Mouse (Mus musculus) liver, adult 2 months (tissue): ENCODE results near the gene Scgn. TPM values are rescaled to one million over a fixed set of nuclear protein-coding genes. Genes with fewer than 3 reads are reported as not detected.

ENCODE experiments used
- DNase-seq: peaks from one replicate; pipeline ENCODE4 v3.0.0-alpha.2; 2011; ENCODE audit warnings: low read depth, low spot score; ENCODE audit errors: extremely low read depth
- H3K27ac ChIP-seq: fragments of 200-500 bp; replicated peaks from 2 replicates; pipeline ENCODE4 v1.5.1; 2012; ENCODE audit warnings: low read depth, mild to moderate bottlenecking, control low read depth, inconsistent platforms, low read length; ENCODE audit not compliant: insufficient read depth
- H3K27me3 ChIP-seq: fragments of 200-500 bp; 2 replicates; pipeline ENCODE4 v1.6.1; 2012; ENCODE audit warnings: mild to moderate bottlenecking, moderate library complexity, low read length, inconsistent platforms; ENCODE audit not compliant: control insufficient read depth, insufficient read depth
- H3K36me3 ChIP-seq: fragments of 200-500 bp; 2 replicates; pipeline ENCODE4 v1.6.1; 2012; ENCODE audit warnings: low read length, inconsistent platforms; ENCODE audit not compliant: control insufficient read depth, insufficient read depth
- H3K4me1 ChIP-seq: fragments of 200-500 bp; 2 replicates; pipeline ENCODE4 v1.6.1; 2011; ENCODE audit warnings: low read length; ENCODE audit not compliant: control insufficient read depth, insufficient read depth
- H3K4me3 ChIP-seq: fragments of 200-500 bp; 2 replicates; pipeline ENCODE4 v1.5.1; 2011; ENCODE audit warnings: low read depth, mild to moderate bottlenecking, control low read depth, low read length, moderate library complexity; ENCODE audit not compliant: insufficient read depth
- H3K79me2 ChIP-seq: fragments of 200-500 bp; 2 replicates; pipeline ENCODE4 v1.6.1; 2012; ENCODE audit warnings: inconsistent platforms, mild to moderate bottlenecking, low read length, moderate library complexity; ENCODE audit not compliant: control insufficient read depth, insufficient read depth
- H3K9ac ChIP-seq: fragments of 200-500 bp; 2 replicates; pipeline ENCODE4 v1.6.1; 2012; ENCODE audit warnings: low read depth, mild to moderate bottlenecking, control low read depth, inconsistent platforms, low read length
- CTCF ChIP-seq: fragments of 200-500 bp; IDR thresholded peaks from 2 replicates; pipeline ENCODE4 v1.5.1; 2011; ENCODE audit warnings: low read depth, low read length, control low read depth
- POLR2A ChIP-seq: fragments of 200-500 bp; IDR thresholded peaks from 2 replicates; pipeline ENCODE4 v1.6.1; 2011; ENCODE audit warnings: low read length, control low read depth; ENCODE audit not compliant: insufficient read depth; ENCODE audit errors: extremely low read depth
- WGBS: fragments of 180-500 bp; shearing (Covaris S2); methylation state at CpG from one replicate; pipeline ENCODE4 v1.1.7; 2018; 5-methylcytosine and 5-hydroxymethylcytosine counted together
- polyA plus RNA-seq: library from polyadenylated mRNA; depleted of rRNA; stranded (reverse); fragments of >200 nt; gene quantifications from 2 replicates; pipeline ENCODE4 v1.2.3, GENCODE M21; 2012
- total RNA-seq: library from RNA; depleted of rRNA; stranded (reverse); fragments of >200 nt; gene quantifications from 2 replicates; pipeline ENCODE4 v1.2.3, GENCODE M21; 2014

The Scgn gene
- total and polyA plus RNA-seq, 2 experiments, result not detected

DNA sequence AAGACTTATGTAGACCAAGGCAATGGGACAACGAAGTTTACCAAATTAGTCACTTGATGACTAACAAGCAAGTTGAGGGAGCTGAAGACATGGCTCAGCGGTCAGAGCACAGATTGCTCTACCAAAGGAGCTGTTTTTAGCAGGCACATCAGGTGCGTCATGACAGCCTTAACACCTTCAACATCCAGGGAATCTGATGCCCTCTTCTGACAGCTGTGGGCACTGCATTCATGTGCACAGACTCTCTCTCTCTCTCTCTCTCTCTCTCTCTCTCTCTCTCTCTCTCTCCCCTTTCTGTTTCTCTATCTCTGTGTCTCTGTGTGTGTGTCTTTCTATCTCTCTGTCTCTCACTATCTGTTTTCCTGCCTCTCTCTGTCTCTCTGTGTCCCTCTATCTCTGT, 40.1 kb downstream of the Scgn start:
- no peaks in the 10 kb centered on the region for H3K36me3 ChIP-seq
- peak; percentile 60 for DNase-seq
- no peak overlapping the region for H3K27ac ChIP-seq
- WGBS, result 42% methylated on average over 3 of the region's 3 CpGs
- TF ChIP-seq POLR2A (no peak), CTCF (peak; percentile 61)
- no peak overlapping the region for H3K9ac ChIP-seq
- peaks cover 2% of the 10 kb centered on the region; the same call in 1 of the 2 replicates for H3K27me3 ChIP-seq
- H3K79me2 ChIP-seq, result no peaks in the 10 kb centered on the region
- H3K4me1 ChIP-seq, result no peaks in the 10 kb centered on the region
- H3K4me3 ChIP-seq, result no peak overlapping the region

DNA sequence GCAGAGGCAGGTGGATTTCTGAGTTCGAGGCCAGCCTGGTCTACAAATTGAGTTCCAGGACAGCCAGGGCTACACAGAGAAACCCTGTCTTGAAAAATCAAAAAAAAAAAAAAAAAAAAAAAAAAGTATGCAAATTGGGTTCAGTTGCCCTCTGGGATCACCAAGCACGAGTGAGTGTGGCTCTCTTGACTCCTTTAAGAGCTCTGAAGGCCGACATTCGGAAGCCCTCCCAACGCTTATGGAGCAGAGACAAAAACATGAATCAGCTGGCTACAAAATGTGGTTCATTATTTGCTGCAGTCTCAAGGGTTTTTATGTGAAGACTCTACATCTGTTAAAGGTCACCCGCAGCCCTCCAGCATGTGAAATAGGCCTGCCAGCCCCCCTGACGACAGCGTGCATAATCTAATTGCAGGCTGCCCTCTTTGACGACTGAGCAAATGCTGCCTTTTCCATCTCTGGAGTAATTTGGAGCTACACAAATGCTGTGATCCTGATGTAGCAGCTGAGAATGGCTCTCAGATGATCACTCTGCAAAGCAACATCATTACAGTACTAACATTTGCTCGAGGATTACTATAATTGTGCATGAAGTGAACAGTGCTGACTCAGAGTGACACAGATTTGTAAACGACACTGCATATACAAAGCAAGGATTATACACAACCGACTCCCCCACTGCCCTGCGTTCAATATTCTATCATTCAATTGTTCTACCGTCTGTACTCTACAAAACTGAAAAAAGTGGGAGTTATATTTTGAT, 41.3 kb downstream of the Scgn start:
- TF ChIP-seq CTCF (no peak), POLR2A (no peak)
- no peak for DNase-seq
- Histone ChIP-seq H3K9ac (no peak overlapping the region), H3K27me3 (peaks cover 2% of the 10 kb centered on the region; the same call in 1 of the 2 replicates), H3K4me3 (no peak overlapping the region), H3K4me1 (no peaks in the 10 kb centered on the region), H3K27ac (no peak overlapping the region), H3K36me3 (no peaks in the 10 kb centered on the region), H3K79me2 (no peaks in the 10 kb centered on the region)
- 82% methylated on average over 14 of the region's 14 CpGs for WGBS

DNA sequence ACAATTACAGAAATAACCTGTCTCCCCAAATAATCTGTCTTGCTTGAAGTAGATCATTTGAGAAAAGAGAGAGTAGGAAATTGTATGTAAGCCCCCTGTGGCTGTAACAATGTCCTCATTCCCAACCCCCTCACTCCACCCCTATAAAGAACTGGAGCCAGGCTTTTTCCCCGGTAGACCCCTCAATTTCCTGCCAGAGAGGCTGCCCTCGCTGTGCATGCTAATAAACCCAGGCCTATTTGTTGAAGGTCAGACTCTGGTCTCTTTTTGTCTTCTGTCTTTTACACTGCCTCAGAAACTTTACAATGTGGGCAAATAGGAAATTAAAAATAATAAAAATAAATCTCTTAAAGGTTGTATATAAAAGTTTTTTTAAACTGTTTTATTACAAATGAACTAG, 44.8 kb downstream of the Scgn start:
- no peak overlapping the region for H3K27ac ChIP-seq
- no peak overlapping the region for H3K9ac ChIP-seq
- no peak for TF ChIP-seq POLR2A
- H3K4me3 ChIP-seq, result no peak overlapping the region
- no peaks in the 10 kb centered on the region for H3K79me2 ChIP-seq
- H3K4me1 ChIP-seq, result no peaks in the 10 kb centered on the region
- H3K36me3 ChIP-seq, result no peaks in the 10 kb centered on the region
- WGBS, result 88% methylated on average over 2 of the region's 2 CpGs
- no peak for DNase-seq
- peaks cover 2% of the 10 kb centered on the region; the same call in 1 of the 2 replicates for H3K27me3 ChIP-seq

DNA sequence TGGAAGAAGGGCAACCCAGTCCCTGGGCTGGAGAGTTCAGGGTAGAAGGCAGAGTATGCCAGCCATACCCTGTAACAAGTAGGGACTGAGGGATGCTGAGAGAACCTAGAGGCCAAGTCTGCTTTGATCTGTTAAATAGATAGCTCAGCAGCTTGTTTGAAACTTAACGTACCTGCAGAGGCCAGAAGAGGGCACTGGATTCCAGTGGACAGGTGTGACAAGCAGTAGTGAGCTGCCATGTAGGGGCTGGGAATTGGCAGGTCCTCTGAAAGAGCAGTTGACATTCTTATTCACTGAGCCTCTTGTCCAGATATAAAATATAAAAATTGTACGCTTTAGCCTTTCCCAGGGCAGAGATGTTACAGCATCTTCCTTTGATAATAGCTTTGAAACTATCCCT, 48.2 kb downstream of the Scgn start:
- WGBS, result 67% methylated on average over 2 of the region's 2 CpGs
- H3K4me1 ChIP-seq, result no peaks in the 10 kb centered on the region
- TF ChIP-seq POLR2A (no peak), CTCF (peak; percentile 32)

DNA sequence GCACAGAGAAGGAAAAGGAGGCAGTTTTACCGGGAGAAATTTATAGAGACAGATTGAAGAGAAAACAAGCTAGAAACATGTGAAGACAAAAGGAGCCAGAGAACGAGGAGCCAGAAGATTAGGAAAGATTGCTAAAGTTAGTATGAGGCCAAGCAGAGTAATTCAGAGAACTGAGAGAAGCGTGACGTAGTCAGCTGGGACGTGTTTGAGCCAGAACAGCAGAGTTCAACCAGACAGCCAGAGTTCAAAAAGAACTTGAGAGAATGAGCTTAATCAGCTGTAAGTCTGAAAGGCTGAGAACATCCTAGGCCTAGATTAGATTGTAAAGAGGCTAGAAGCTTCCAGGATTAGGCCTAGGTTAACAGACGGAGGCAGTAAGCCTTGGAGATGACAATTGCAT, 50.7 kb downstream of the Scgn start:
- DNase-seq, result peak; percentile 70
- Histone ChIP-seq H3K79me2 (no peaks in the 10 kb centered on the region), H3K9ac (no peak overlapping the region), H3K4me3 (no peak overlapping the region), H3K27me3 (no peaks in the 10 kb centered on the region), H3K4me1 (no peaks in the 10 kb centered on the region), H3K27ac (no peak overlapping the region), H3K36me3 (no peaks in the 10 kb centered on the region)
- TF ChIP-seq POLR2A (no peak), CTCF (no peak)
- 79% methylated on average over 6 of the region's 6 CpGs for WGBS

More for the DNA sequence above, 48.2 kb downstream of the Scgn start:
- H3K79me2 ChIP-seq, result no peaks in the 10 kb centered on the region
- H3K4me3 ChIP-seq, result no peak overlapping the region
- H3K36me3 ChIP-seq, result no peaks in the 10 kb centered on the region
- no peaks in the 10 kb centered on the region; the same call in 1 of the 2 replicates for H3K27me3 ChIP-seq
- H3K27ac ChIP-seq, result no peak overlapping the region
- no peak overlapping the region for H3K9ac ChIP-seq
- DNase-seq, result no peak

DNA sequence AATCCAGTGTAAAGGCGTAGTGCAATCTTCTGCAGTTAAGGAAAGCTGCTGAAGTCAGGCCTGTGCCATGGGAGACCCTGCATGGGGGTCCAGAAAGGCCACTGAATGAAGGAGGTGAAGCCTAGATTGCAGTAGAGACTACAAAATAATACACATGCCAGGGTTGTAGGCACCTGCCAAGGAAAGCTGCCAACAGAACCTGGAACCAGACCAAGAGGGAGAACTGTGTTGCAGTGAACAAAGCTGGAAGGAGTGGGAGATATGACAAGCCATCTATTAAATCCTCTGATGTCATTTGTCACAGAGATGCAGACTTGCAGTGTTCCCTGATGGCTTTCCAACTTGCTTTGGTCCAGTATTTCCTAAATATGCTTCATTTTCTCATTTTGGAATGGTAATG, 52.3 kb downstream of the Scgn start:
- DNase-seq, result peak; percentile 59
- H3K9ac ChIP-seq, result no peak overlapping the region
- H3K27ac ChIP-seq, result no peak overlapping the region
- WGBS, result 96% methylated on average over 1 of the region's 1 CpGs
- no peaks in the 10 kb centered on the region for H3K36me3 ChIP-seq
- H3K79me2 ChIP-seq, result no peaks in the 10 kb centered on the region
- H3K4me1 ChIP-seq, result no peaks in the 10 kb centered on the region
- no peaks in the 10 kb centered on the region for H3K27me3 ChIP-seq
- no peak for TF ChIP-seq CTCF
- no peak for TF ChIP-seq POLR2A
- H3K4me3 ChIP-seq, result no peak overlapping the region
